Mouse (Mus musculus): ENCODE data around the gene Adcy4.

GRCm38 (mm10) chr14:55762001-55762821 lies 21.7 kb downstream of the Adcy4 start:
- TF ChIP-seq CTCF (IDR thresholded peaks at IDR 0.05; ENCODE audit: control insufficient read depth, insufficient read depth, insufficient replicate concordance, low read depth, low read length) (no peak), POLR2A (IDR thresholded peaks at IDR 0.05; ENCODE audit: control insufficient read depth, low read depth, low read length) (no peak)

Measured in testis, adult 2 months (tissue).